Mouse (Mus musculus): ENCODE data around the gene Pms2. TPM values are rescaled to one million over a fixed set of nuclear protein-coding genes. Genes with fewer than 3 reads are reported as not detected.

The Pms2 gene
- total RNA-seq, 4 experiments from 2014 or later: 3.8 to 6.3 (median 4.8) TPM

Other genes starting within 250 kb of the Pms2 start
- 1 to 10 TPM; 5.6 to 8.7 (median 7.4) TPM for gene Usp42, start 177.7 kb upstream of the Pms2 start, total RNA-seq (2022)
- 10 to 100 TPM; 27.6 to 29.2 (median 28.2) TPM for gene Eif2ak1, start 92.2 kb upstream of the Pms2 start, total RNA-seq (2022)
- under 1 TPM in 1 of 4 experiments, not detected in 3; 0.18 TPM for gene Ankrd61, start 12.3 kb upstream of the Pms2 start, total RNA-seq (2022)
- 100 to 1,000 TPM in 2 of 4 experiments, 10 to 100 TPM in 2; 84.3 to 140 (median 99.9) TPM for gene Aimp2, start 117 bp upstream of the Pms2 start, total RNA-seq (2022)
- not detected for gene Gm42421, start 18.2 kb downstream of the Pms2 start, total RNA-seq (2022)
- 1 to 10 TPM in 2 of 4 experiments, under 1 TPM in 2; 0.43 to 1.0 (median 0.92) TPM for gene Rsph10b, start 23.1 kb downstream of the Pms2 start, total RNA-seq (2022)
- 10 to 100 TPM; 43.3 to 56.5 (median 44.4) TPM for gene Ccz1, start 104.9 kb downstream of the Pms2 start, total RNA-seq (2022)
- not detected for gene Ocm, start 116.7 kb downstream of the Pms2 start, total RNA-seq (2022)
- gene Lmtk2, start 190.5 kb downstream of the Pms2 start, total RNA-seq (2022): 10 to 100 TPM; 27.0 to 32.6 (median 28.3) TPM